Mouse (Mus musculus) spleen, postnatal 4 days (tissue): Measurements from ENCODE around the gene Wnt6.
"Not testable (repeated sequence)": the region's sequence is repeated elsewhere in the genome, so short reads cannot be mapped to it uniquely, and the experiment has no call there.

Source experiments
- DNase-seq, 2 experiments: peaks; one replicate each; pipeline ENCODE4 v3.0.0; 2022; ENCODE audit warnings: low spot score in 2 of 2

Gene Wnt6

GRCm38 (mm10) chr1:74806360-74807311, 34.9 kb downstream of the Wnt6 start:
- no peak for DNase-seq

GRCm38 (mm10) chr1:74807551-74808071, 35.9 kb downstream of the Wnt6 start:
- no peak for DNase-seq

DNA sequence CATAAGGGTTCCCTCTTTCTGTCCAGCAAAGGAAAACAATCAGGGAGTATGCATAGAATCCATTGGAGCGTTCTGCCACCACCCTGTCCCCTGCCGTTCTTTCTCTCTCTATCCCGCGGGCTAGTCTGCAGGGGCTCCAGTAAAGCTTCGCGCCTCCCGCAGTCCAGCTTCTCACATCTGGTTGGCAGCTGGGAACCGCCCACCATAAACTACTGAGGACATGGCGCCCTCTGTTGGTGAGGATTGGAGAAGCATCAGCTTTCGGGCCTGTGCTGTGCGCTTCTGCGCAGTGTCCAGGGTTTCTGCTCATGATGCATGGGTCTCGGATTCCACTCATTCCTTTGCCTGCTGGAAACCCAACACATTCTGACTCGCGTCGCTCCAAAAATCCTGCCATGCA, 36.4 kb downstream of the Wnt6 start:
- peak; percentile 82 to 94 for DNase-seq

DNA sequence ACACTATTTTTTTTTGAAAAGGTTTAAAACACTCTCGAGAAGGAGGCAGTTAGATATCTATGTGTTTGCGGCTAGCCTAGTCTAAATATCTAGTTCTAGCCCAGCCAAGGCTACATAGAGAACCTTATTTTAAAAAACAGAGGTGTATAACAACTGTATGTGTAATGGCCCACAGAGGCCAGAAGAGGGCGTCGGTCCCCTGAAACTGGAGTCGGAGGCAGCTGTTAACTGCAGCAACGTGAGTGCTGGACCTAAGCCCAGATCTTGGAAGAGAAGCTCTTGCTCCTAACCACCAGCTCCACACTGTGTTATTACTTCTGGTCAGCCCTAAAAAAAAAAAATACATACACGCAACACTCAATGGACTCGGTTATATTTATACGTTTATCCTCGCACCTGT, 37.3 kb downstream of the Wnt6 start:
- DNase-seq, result no peak

DNA sequence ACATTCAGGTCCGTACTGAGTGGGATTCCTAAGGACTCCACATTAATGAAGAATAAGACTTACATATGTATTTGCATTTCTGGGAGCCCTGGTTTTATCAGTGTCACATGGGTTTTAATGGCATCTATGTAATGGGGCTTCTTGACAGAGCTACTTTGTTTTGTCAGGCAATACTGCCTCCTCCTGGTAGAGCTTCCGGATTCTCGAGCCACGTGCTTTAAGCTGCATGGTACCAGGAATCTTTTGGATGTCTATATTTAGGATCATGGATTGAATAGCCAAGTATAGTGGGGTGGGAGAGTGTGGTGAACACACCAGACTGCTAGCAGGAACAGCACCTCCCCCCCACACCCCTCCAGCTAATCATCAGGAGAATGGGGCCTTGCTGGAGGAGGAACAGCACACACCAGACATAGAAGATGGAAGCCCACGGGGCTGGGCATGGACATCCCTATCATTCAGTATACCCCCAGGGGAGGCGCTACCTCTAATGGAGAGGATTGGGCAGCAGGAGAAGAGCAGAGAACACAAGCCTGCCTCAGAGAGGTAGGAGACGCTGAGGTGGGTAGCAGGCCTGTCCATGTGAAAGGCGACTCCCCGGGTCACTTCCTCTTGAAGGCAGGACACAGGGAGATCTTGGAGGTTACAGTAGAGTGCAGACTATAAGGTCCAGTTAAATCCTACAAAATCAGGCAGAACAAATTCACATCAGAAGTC, 43.4 kb downstream of the Wnt6 start:
- DNase-seq, result peak in 1 of 2 experiments; percentile 53

GRCm38 (mm10) chr1:74815965-74816364, 44.3 kb downstream of the Wnt6 start:
- DNase-seq, result not testable (repeated sequence)

DNA sequence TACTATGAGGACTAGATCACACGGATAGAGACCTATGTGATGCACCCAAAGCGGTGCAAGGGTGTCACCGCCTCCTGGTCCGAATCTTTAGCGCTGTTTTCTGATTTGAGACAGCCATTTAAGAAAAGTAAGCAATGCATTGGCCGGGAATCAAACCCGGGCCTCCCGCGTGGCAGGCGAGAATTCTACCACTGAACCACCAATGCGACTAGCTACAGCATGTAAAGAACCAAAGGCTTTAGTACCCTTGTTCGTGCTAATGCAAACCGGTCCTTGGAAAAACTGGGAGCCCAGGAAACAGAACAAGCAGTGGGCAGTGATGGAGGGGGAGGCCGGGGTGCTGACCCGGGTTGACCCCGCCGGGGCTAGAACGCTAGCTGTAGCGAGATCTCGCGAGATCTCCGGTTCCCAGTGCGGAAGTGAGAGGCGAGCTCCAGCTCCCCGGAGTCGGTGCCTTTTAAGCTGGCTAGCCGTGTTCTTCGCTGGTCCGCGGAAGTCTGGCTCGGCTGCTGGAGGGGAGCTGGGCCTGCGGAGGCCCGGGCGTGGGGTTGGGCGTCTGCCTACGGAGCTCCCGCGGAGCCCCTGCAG, 45.0 kb downstream of the Wnt6 start:
- peak; percentile 80 to 91 for DNase-seq

DNA sequence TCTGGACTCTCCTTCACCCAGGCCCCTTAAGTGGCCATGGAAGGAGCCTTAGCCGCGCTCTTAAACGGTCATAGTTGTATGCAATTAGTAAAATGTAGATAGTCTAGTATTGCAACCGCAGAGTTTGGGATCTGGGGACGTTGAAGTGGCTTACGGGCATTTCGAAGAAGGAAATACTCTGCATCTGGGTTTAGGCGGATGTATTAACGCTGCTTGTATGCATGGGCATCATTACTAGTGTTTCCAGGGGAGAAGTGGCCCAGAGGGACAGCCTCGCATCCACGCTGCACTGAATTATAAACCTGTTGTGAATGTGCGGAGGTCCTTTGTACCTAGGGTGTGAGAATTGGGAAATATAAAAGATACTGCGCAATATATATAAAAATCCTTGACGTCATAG, 45.5 kb downstream of the Wnt6 start:
- DNase-seq, result no peak

DNA sequence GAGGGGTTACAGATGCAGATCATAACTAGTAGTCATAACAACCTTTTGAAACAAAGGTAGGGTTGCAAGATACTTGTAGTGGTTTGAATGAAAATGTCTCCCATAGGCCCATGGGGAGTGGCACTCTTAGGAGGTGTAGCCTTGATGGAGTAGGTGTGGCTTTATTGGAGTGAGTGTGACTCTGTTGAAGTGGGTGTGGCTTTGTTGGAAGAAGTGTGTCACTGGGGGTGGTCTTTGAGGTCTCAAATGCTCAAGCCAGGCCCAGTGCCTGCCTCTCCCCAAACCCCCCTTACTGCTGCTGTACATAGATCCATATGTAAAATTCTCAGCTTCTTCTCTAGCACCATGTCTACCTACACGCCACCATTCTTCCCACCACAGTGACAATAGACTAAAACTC, 46.8 kb downstream of the Wnt6 start:
- DNase-seq, result no peak

GRCm38 (mm10) chr1:74823598-74823997, 51.9 kb downstream of the Wnt6 start:
- not testable (repeated sequence) for DNase-seq

DNA sequence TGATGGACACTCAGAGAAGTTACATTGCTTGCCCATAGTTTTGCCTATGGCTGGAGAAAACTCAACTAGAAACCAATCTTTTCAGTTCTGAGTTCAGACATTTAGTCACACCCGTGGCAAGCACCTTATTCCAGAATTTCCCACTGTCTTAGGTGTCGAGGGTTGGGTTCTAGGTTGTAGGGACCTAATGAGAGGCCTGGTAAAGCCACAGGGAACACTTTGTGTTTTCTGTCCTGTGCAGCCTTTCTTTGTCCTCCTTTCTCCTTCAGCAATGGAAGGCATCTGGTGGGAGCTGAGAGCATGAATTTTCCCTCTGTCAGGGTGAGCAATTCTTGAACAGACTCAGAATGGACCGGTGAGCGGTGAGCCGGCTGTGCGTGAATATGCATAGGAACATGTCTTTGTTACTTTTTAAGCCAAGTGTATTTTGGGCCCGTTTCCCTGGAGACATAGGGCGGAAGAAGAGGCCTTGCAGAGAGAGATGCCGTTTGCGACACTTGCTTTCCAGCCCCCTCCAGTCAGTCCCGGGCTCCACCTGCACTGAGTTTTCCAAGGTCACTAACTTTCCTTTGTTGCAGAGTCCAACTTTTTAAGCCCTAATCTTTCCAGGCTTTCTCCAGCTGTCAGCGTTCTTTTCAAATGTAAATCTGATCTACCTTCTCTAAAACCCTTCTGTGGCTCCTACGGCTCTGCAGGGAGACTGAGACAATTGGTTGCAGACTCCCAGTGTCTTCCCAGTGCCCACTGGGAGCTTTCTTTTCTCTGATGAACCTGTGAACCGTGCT, 53.0 kb downstream of the Wnt6 start:
- no peak for DNase-seq

- DNase-seq, result no peak
Observed at GRCm38 (mm10) chr1:74830061-74830460, 58.4 kb downstream of the Wnt6 start.

DNA sequence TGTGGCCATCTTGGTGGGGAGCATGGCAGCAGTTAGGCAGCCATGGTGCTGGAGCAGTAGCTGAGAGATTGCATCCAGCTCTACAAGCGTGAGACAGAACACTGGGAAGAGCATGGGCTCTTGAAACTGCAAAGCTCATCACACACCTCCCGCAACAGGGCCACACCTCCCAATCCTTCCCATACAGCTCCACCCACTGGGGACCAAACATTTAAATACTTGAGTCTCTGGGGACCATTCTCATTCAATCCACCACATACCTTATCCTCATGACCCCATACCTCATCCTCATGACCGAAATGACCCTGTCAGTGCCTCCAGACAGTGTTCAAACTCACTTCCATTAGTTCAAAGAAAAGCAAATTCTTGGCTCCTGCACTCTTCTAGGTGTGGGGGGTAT, 61.6 kb downstream of the Wnt6 start:
- DNase-seq, result no peak
